Mouse (Mus musculus) megakaryocyte, embryonic 14.5 days (primary cell): ENCODE data around the gene Stard7.

ENCODE experiments used
- FLI1 ChIP-seq: IDR thresholded peaks from 2 replicates; pipeline ENCODE4 v1.6.1; 2012; ENCODE audit warnings: low read length, inconsistent platforms, mixed read lengths
- GATA1 ChIP-seq: IDR thresholded peaks from 3 replicates; pipeline ENCODE4 v1.6.1; 2012; ENCODE audit warnings: mixed read lengths, low read length, inconsistent platforms, borderline replicate concordance

GRCm38 (mm10) chr2:127306123-127306522 is 36.1 kb downstream of the Stard7 start:
- no peak for TF ChIP-seq GATA1
- no peak for TF ChIP-seq FLI1
